Mouse (Mus musculus) cerebellum, adult 2 months (tissue): Measurements from ENCODE around the gene H1fx.

Experiments
- CTCF ChIP-seq: fragments of 200-500 bp; IDR thresholded peaks from 2 replicates; pipeline ENCODE4 v1.5.1; 2011; ENCODE audit warnings: low read depth, mild to moderate bottlenecking, control low read depth, low read length, moderate library complexity, borderline replicate concordance; ENCODE audit not compliant: insufficient read depth
- POLR2A ChIP-seq: fragments of 200-500 bp; IDR thresholded peaks from 2 replicates; pipeline ENCODE4 v1.6.1; 2011; ENCODE audit warnings: low read length, control low read depth, borderline replicate concordance; ENCODE audit not compliant: insufficient read depth

DNA sequence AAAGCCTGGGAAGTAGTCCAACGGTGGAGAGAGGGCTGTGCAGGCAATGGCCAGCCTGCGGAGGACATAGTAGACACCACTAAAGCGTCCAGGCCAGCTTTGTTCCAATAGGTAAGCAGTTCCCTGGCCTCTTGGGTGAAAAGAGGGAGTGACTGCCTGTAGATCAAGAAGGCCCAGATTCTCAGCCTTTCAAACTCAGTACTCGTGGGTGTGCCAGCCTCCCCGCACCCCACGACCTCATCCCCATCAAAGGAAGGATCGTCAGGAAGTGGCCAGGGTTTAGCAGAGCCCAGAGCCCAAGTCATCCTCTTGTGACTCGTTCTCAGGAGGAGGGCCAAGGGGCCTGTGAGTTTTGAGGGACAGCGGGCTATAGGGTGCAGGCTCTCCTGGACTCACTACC, 1.1 kb upstream of the H1fx start:
- TF ChIP-seq CTCF (no peak), POLR2A (no peak)
